Mouse (Mus musculus): Measurements from ENCODE around the gene Sec61a1.

Sec61a1 gene

DNA sequence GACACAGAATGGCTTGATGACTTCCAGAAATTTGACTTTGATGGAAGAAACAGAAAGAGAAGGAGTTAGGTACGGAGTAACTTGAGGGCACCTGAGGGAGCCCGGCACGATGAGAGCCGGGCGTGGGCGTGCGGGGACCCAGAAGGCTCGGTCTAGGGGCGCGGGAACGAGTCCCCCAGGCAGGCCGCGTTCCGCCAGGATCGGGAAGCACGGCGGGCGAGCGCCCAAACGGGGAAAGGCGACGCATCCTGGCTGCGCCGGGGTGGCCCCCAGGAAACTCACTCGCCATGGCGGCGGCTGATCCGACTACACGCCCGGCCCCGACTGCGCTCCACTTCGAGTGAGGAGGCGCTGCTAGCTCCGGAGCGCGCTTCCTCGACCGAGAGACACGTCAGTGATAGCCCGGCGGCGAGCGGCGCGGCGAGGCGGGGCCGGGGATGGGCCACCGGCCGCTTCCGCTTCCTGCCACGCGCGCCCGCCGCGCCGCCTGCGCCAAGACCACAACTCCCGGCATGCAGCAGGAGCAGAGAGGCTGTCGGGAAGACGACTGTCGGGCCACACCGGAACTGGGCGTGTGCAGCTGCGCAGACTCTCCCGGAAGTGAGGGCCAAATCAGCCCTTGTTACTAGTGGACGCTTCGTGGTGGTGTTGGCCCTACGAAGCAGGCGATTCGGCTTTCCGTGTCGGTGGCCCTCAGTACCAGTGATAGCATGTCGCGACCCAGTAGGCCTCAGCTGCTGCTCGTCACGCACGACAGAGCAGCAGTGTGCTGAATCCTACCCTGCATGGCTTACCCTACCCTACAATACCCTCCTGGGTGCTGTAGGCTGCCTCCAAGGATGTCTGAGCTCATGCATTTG is at the start of gene Sec61a1:
Gene Sec61a1 (minus strand): TSS at position 502 of the 860 bp plus-strand sequence.
- peak; percentile 96 to 98 for DNase-seq

DNA sequence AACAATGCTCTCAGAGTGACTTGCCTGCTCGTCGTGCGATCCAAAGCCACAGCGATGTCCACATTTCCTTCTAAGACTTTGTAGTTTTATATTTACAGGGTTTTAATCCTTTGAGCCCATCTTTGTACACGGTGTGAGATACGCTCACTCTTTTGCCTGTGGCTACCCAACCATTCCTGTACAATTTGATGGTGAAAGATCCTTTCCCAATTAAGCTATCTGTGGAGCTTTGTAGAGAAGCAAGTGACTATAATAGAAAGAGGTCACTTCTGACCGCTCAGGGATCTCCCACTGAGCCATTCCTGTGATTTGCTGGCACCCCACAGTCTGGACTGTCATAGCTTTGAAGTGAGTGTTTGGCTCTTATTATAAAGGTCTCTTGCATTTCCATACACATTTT is 48.0 kb upstream of the Sec61a1 start:
- DNase-seq, result peak in 1 of 2 experiments; percentile 40

DNA sequence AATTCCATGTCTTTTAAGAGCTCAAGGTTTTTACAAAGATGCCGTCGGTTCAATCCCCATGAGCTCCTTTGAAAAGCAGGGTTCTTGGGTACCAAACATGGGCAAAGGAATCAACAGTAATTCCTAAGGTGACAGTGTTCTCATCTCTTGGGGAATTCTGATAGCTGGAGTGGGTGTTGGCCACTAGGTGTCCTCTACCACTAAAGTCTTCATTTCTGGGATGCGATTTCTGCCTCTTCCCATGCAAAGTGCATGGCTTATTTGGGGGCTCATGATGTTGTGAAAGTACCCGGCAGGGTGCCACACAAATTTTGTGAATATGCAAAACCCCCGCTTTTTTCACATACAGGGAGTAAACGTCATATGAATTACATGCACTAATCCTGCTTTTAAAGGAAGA is 46.3 kb upstream of the Sec61a1 start:
- DNase-seq, result peak; percentile 50 to 68

DNA sequence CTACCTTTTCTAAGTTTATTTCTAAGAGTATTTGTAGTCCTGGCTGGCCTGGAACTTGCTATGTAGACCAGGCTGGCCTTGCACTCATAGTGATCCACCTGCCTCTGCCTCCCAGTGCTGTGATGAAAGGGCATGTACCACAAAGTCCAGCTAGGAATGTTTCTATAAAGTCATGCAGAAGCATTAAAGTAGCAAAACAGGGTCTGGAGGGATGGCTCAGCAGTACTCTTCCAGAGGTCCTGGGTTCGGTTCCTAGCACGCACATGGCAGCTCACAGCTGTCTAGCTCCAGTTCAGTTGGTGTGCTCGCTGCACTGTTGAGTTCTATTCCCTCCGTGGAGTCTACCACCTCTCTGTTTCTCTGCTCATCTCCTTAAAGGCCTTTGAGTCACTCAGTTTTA is 41.5 kb upstream of the Sec61a1 start:
- DNase-seq, result no peak

DNA sequence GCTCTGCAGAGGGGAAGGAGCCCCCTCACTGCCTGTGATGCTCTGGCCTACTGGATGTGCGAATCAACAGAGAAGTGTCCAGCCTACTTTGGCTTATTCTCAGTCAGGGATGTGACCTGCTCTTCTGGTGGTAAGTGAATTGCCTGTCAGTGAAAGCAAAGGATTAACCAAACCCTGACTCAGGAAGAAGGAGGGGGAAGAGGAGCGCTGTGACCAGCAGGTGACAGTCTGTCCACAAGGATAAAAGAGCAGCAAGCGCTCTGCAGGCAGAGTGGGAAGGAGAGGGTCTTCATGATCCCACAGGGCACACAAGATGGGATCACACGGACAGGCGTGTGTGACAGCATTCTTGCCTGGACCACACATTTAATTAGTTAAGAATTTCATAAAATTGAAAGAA is 41.0 kb upstream of the Sec61a1 start:
- peak; percentile 63 to 69 for DNase-seq

DNA sequence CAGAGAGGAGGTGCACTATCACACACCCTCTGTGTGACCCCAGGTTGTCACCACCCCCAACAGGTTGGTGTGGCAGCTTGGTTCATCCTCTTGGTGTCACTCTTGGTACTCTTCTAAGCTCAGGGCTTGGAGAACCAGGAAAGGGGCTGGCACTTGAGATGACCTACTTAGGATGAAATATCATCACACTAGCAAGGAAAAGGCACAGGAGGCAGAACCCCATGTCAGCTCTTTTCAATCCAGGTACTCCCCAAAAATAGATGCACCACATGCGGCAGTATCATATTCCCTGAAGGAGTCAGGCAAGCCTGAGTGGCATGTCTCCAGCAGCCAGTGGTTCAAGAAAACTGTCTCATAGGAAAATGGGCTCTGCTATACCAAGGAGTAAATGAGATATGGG is 39.4 kb upstream of the Sec61a1 start:
- peak; percentile 77 to 78 for DNase-seq

DNA sequence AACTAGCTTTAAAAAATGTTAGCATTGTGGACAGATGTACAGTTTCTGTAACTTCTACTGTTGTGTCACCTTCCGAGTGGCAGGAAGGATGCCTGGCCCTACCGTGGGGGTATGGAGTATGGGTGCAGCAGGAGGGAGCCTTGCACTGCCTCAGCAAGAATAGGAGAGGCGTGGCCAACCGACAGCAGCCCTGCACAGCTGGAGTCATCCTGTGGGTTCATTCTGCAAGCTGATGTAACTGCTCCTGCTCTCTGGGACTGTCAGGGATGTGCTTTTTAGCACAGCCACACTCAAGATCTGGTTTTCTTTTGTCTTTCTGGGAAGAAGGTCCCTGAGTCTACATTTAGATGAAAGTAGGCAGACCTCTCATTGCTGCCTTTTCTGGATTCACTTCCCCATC is 38.8 kb upstream of the Sec61a1 start:
- DNase-seq, result no peak

DNA sequence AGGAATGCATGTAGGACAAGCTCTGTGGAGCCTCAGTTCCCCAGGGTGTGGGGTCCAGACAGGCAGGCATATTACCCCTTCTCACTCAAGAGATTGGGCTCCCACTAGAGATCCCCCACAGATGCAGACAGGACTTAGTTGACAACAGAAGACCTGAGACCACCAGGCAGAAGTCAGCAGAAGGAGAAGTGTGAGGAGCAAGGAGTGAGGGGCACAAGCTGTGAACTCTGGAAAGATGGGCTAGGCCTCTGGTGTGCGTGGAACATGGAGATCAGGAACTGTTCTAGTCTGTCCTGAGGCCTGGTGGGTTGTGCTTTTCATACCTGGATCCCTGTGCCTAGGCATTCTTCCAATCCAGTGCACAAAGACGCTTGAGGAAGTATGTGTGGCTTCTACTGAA is 31.2 kb upstream of the Sec61a1 start:
- DNase-seq, result no peak

DNA sequence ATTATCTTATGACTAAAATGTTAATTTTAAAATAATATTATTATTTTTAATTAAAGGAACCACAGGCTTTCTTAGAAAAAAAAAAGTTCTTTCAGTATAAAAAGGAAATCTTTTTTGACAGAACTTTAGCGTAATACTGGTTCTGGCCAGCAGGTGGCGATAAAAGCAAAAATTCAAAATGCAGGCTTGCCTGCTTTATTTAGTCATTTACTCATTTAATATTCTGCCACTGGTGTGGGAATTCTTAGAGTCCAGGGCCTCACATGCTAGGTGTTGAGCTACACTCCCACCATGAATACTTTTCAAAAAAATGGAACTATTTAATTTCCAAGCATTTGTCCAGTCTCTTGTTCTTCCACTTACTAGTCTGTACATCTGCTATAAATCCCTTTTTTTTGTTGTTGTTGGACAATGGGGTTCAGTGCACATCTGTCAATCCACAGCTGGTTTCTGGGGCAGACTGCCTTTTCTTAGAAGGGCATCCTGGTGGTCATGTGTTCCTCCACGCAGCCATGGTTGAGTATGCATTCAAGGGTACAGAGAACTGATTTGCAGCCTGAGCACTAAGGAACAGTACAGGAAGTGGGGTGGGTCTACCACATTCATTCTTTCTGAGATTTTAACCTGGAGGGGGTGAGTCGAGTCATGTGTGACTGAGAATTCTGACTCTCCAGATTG is 30.6 kb upstream of the Sec61a1 start:
- peak; percentile 68 to 81 for DNase-seq

DNA sequence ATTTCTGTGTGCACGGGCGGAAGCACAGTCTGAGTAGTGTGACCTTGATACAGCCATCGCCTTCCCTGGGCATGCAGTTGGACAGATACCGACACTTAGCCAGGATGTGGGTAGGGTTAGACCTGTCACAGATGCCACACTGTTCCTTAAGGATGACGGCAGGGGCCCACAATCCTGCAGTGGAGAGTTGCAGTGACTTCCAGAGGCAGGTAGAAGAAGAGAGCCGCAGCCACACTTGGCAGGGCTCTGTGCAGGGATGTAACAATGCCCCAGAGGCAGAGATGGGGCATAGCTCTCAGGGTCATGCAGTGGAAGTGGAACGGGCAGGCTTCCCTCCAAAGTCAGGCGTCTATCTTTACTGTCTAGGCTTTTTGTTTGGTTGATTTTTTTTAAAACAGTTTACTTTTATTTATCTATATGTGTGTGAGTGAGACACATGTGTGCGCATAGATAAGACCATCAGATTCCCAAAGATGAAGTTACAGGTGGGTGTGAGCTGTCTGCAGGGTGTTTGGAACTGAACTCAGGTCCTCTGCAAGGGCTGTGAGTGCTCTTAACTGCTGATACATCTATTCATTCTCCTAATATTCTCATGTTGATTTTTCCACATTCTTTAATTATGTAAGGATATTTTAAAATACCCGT is 29.8 kb upstream of the Sec61a1 start:
- DNase-seq, result no peak

DNA sequence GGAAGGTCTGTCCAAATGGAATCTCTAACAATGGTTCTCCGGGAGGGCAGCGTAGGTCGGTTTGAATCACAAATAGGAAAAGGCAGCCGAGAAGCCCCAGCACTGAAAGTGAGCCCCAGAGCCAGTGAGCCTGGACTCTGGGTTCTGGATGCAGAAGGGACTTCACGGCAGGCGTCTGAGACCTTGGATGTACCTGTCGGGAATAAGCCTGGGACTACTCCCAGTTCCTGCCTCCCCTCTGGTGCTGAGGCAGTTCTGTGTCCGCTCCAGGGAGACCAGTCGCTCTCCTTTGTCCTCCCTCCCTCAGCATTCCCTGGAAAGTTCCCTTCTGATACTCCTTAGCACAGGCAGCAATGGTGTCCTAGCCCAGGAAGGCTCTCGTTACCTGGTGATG is 26.7 kb upstream of the Sec61a1 start:
- no peak for DNase-seq

DNA sequence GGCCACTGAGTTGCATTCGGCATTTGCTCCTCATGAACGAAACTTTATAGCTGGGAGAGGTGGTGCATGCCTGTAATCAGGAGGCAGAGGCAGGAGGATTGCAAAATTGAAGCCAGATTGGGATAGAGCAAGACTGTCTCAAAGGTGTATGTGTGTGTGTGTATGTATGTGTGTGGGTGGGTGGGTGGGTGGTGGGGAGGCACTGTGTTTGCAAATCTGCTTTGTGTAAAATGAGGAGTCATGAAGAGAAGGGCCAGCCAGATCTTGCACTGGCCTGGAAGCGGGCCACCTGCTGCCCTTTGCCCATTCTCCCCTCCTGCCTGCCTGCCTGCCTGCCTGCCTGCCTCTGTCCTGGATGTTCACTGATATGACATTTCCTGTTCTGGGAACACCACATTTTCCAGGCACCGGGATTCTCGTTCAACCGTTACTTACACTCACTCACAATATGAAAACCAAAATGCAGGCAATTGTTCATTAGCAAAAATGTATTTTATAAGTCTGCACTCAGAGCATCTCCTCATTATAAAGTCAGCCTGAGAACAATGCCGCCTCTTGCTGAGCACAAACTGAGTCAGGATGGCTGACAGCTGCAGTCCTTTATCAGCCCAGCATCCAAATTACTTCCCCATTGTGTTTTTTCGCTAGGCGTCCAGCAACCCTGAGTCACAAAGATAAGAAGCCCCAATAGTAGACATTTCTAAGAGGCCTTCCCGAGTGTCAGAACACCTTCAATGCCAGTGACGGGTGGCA is 26.1 kb upstream of the Sec61a1 start:
- no peak for DNase-seq

DNA sequence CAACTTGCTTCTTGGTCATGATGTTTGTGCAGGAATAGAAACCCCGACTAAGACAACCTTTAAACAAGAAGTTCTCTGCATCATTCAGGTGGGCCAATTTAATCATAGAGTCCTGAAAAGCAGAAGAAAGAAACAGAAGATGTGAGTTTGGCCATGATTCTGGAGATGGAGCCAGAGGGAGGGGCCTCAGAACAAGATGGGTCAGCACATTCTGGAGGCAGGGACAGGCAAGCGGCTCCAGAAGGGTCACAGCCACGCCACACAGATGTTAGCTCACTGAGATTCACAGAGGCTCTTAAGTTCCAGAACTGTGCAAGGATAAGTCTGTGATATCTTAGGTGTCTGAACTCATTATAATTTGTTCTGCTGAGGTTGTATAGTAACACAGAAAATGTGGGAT is 25.5 kb upstream of the Sec61a1 start:
- no peak for DNase-seq

DNA sequence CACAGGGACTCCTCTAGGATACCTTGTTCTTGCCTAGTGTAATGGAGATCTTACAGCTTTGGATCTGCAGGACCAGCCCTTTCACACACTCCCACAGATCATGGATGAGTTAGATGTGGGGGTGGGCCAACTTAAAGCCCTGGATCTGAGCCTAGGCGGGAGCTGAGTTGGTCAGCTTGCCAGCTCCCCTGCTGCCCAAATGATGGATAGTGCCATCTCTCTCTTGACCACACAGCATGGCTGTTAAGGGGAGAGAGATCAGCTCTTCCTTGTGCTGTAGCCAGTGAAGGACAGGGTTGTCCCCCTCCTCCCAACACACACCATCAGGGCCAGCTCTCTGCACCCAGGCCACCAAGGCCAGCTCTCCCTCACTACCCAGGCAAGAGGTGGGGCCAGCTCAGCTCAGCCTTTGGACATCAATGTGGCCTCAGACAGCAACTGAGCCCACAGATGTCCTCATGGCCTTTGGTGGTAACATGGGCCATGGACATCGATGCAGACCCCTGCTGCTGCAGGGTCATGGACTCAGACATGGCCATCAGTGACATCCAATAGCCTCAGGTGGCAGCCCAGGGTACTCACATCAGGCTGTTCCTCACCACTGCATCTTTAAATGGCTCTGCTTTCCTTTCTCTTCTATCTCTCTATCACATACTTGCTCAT is 21.5 kb upstream of the Sec61a1 start:
- DNase-seq, result no peak

DNA sequence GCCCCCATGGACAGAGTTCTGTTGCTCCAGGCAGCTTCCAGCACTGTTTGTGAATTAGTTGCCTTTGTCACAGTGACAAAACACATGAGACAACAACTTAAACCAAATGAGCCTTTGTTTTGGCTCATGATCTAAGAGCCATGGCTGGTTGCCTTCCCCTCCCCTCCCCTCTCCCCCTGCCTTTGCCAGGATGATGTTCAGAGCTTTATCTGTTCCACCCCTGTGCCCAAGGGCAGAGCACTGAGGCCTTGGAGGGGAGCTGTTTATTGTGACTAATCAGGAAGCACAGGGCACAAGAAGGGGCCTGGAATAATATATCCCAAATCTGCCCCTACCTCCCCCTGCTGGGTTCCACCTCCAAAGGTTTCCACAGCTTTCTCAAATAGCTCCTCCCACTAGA is 11.6 kb upstream of the Sec61a1 start:
- DNase-seq, result peak in 1 of 2 experiments; percentile 1

DNA sequence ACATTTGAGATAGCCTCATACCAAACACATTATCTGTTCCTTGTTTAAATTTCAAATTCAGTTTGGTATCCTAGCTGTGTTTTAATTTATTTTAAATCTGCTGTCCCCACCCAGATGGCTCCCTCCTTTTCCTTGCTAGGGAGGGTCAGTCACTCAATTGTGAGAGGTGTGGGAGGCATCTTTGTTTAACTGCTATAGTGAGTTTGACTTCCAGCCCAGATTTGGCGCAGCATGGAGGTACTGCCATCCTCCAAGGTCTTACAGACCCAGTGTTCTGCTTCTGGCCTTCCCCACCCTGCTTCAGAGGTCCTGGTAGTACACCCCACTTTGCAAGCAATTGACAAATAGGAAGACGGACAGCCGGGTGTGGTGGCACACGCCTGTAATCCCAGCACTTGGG is 5.4 kb upstream of the Sec61a1 start:
- peak in 1 of 2 experiments; percentile 1 for DNase-seq

DNA sequence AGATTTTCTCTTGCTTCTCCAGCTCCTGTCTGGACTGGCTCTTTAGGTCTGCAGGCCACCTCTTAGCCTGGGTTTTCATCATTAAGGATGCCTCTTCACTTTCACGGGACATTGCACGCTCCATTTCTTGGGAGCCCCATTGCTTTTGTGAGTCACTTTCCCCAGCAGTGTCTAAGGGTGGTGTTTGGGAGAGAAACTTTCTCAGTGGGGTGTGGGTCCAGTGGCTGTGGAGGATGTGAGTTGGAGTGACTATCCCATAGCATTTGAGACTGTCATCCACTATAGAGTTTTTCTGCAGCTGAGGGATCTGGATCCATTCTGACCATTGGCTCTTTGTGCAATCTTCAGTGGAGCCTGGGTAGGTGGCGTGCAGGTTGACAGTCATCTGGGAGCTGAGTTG is 4.7 kb upstream of the Sec61a1 start:
- peak in 1 of 2 experiments; percentile 0 for DNase-seq

DNA sequence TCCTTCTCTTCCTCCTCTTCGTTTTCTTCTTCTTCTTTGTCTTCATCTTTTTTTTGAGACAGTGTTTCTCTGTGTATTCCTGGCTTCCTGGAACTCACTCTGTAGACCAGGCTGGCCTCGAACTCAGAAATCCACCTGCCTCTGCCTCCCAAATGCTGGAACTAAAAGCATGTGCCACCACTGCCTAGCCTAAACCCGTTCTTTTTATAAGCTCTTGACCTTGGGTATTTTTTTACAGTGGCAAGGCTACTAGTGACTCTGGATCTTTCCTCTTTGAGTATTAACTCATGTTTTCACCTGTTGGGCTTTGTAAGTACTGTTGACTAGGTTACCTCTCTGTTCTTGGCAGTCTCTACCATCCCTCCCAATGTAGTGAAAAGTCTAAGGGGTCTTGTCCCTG is 4.3 kb upstream of the Sec61a1 start:
- no peak for DNase-seq

DNA sequence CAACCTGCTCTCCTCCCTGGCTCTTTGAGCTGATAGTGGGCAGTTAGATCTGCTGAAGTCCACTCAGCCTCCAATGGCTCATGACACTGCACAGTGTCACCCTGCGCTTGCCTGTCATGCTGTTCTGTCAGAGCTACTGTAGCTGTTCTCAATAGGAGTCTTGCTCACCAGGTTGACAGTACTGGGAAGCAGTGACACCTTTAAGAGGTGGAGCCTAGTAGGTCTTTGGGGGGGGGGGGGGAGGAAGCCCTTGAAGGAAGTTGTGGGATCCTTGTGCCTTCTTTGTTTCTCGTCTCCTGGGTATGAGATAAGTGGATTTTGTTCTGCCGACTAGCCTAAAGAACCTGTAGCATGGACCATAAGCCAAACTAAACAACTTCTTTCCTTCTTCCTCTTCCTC is 3.9 kb upstream of the Sec61a1 start:
- peak in 1 of 2 experiments; percentile 0 for DNase-seq

DNA sequence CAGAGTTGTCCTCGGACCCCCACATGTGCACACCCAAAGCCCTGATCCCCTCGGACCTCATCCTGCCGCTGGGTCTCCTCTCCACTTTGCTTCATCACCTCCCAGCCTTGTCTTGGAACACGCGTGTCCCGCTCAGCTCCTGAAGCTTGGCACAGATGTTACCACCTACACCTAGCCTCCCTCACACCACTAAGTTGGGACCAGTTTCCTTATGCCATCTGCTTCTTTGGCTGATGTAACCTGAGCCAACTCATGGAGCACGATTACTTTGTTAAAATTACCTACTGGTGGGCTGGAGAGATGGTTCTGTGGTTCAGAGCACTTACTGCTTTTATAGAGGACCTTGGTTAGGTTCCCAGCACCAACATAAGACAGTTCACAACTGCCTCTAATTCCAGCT is 3.1 kb upstream of the Sec61a1 start:
- DNase-seq, result peak in 1 of 2 experiments; percentile 2

DNA sequence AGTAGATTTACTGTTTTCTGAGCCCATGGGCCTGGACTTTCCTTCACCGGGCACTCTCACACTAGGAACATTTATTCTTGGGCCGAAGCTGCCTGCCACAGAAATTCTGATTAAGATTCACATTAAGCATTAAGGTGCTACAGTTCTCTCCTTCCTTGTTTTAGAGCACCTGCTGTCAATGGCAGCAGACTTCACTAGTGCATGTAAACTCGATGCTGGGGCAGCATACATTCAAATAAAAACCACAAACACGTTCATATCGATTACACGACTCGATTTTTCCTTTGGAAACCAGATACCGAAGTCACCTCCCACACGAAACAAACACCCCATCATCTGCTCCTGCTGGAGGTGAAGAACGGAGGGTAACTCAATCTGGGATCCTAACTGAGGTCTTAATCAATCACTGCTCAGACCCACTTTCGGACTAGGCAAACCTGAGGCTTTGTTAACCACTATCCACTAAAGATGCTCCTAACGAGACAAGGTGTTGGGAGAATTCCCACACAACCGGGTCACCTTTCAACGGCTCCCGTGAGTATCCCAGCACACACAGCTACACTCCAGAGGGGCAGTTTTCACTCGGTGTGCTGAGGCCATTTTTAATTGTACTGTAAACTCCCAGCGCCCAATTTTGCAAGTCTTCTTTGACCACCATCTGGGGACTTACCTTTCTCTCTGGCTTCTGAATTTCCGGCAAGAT is 853 bp downstream of the Sec61a1 start:
- no peak for DNase-seq

DNA sequence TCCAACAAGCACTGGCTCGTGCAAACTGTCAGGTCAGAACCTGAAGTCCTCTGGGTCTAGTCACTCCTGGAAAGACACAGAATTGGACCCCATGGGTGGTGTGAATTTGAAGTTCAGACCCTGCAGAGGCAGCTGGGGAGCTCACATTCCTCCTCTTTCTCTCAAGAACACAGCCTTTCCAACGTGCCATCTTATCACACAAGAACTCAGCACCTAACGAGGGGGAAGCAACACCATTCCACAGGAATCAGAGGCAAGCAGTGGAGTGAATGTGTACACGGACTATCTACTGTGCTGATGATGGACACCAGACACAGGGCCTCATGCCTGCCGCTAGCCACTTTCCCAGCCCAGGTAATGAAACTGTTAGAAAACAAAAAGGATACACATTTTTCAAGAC is 2.0 kb downstream of the Sec61a1 start:
- no peak for DNase-seq

Measured in cerebellum, postnatal 25 days (tissue).